Mouse (Mus musculus): ENCODE data around the gene Krcc1.
"Not testable (repeated sequence)": the region's sequence is repeated elsewhere in the genome, so short reads cannot be mapped to it uniquely, and the experiment has no call there.

Gene Krcc1

GRCm38 (mm10) chr6:71262142-71262833 is 9.2 kb upstream of the Krcc1 start:
- DNase-seq (ENCODE audit: low read depth), result no peak

DNA sequence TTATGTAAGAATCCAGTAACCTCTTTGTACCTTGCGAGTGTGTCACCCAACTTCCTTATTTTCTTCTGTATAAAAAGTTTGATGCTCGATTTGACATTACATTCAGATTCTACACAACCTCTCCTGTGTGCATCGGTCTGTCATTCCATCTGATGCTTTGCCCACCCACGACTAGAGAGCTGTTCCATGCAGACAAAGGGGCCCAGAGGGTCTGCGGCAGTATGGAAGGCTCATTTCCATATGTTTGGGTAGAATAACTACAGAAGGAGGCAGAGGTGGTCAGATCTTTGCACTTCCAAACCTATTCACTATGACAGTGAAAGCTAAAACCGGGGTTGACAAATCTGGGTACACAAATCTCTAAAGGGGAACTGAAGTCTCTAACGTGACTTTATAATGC is 3.9 kb upstream of the Krcc1 start:
- DNase-seq (ENCODE audit: low read depth), result not testable (repeated sequence)

- peak; percentile 33 for DNase-seq (ENCODE audit: low read depth)
Measured at GRCm38 (mm10) chr6:71268929-71269685, 2.4 kb upstream of the Krcc1 start.

DNA sequence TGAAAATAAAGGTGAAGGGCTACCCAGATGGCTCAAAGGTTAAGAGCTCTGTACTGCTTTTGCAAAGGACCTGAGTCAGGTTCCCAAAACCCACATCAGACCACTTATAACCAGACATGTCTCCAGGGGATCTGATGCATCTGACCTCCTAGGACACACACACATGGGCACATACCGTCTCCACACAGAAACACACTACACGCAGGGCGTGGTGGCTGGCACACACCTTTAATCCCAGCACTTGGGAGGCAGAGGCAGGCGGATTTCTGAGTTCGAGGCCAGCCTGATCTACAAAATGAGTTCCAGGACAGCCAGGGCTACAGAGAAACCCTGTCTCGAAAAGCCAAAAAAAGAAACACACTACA is 1.8 kb upstream of the Krcc1 start:
- peak; percentile 14 for DNase-seq (ENCODE audit: low read depth)

GRCm38 (mm10) chr6:71270301-71271056 is 998 bp upstream of the Krcc1 start:
- no peak for DNase-seq (ENCODE audit: low read depth)

DNA sequence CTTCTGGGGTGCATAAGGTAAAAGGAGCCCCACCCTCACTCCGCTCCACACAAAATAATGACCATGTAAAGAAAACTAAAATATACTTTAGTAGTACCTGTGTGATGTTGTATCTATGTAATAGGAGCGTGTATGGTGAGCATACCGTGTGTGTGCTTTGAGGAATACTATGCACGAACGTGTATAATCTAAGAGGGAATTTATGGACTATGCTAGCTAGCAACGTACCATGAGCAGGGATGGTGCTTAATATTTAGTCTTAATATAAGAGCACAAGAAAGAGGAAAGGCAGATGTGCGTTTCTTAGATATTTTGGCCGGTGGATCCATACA is 454 bp upstream of the Krcc1 start:
- DNase-seq (ENCODE audit: low read depth), result no peak

GRCm38 (mm10) chr6:71272316-71272741 is 852 bp downstream of the Krcc1 start:
- DNase-seq (ENCODE audit: low read depth), result peak; percentile 42

GRCm38 (mm10) chr6:71273715-71274114 is 2.2 kb downstream of the Krcc1 start:
- peak; percentile 9 for DNase-seq (ENCODE audit: low read depth)

GRCm38 (mm10) chr6:71274621-71275020 is 3.1 kb downstream of the Krcc1 start:
- DNase-seq (ENCODE audit: low read depth), result peak; percentile 9

DNA sequence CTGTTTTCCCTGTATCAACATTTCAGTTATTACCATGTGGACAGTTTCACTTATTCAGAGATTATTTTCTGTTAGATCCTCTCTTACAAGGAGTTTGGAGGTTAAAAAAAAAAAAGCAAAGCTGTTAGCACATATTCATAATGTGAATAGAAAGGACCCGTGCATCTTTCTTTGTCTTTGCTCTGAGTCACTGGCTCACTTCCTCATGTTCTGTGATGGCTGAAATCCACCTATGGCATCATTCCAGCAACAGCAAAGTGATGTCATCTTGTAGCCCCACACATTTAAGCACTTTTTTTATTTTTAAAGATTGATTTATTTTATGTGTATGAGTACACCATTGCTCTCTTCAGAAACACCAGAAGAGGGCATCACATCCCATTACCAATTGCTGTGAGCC is 7.9 kb downstream of the Krcc1 start:
- DNase-seq (ENCODE audit: low read depth), result peak; percentile 10

DNA sequence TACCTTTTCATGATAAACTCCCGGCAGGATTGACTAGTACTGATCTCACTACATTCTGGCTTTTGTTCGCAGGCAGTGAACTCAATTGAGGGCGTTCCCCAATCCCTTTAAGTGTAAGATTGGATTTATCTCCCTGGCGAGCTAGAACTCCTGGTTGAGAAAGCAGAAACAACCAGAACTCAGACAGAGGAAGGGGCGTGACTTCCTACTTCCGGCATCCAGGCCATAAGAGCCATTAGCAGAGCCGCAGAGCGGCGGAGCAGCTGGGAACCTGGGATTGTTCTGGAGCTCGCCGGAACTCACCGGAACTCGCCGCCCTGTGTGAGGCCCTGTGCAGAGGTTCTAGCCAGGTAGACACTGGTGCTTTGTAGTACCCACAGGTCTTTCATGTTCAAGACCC is 22.0 kb downstream of the Krcc1 start:
- DNase-seq (ENCODE audit: low read depth), result no peak

- DNase-seq (ENCODE audit: low read depth), result no peak
Measured at GRCm38 (mm10) chr6:71295303-71295702, 23.8 kb downstream of the Krcc1 start.

DNA sequence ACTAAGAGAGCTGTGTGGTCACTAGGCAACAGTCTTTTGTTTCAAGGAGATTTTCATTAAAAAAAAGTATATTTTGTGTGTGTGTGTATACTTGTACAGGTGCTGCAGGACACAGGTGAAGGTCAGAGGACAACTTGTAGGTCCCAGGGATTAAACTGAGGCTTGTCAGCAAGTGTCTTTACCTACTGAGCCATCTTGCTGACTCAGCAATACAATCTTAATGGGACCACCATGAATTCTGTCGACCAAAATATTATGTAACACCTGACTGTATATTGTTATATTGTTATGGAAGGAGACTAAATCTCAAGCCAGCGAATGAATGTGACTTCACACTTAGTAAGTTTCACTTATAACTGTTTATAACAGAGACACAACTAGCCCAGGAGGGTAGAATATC is 26.6 kb downstream of the Krcc1 start:
- DNase-seq (ENCODE audit: low read depth), result no peak

DNA sequence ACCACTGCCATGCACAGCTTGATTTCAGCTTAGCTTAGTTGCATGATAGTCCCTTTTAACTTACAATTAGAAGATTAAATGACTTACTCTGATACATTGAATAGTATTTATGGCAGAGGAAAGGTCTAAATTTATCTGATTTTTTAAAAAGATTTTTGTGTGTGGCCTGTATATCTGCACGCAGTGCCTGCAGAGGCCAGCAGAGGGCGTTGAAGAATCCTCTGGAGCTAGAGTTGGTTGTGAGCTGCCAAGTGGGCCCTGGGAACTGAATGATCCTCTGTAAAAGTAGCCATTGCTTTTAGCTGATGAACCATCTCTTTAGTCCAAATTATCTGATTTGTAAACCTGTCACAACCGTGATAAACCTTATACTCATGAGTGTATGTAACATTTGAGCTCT is 27.3 kb downstream of the Krcc1 start:
- DNase-seq (ENCODE audit: low read depth), result peak; percentile 77

DNA sequence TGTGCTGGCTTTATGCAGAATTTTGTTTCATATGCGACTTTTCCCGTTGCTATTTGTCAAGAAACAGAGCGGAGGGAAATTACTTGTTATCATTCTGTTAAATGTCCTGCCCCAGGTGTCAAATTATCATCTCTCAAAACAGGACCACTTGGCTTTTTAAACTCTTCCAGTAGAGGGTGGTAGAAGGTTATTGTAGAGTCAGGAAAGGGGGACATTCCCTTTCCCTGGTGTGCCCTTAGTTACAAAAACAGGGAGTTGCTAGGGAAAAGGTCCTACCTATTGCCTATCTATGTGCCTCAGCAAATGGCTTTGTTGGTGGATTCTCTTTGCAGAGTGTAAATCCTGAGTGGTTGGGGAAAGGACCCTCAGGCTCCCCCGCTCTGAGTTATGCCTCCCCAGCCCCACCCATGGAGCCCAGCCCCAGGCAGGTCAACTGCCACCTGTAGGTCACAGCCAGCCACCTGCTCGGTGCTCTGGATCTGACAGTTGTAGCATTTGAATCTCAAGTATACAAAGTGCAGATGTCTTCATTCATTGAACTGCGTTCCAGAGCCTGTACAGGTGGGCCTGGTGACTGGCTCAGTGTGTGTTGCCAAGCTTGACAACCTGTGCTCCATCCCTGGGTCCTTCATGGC is 30.7 kb downstream of the Krcc1 start:
- DNase-seq (ENCODE audit: low read depth), result no peak

DNA sequence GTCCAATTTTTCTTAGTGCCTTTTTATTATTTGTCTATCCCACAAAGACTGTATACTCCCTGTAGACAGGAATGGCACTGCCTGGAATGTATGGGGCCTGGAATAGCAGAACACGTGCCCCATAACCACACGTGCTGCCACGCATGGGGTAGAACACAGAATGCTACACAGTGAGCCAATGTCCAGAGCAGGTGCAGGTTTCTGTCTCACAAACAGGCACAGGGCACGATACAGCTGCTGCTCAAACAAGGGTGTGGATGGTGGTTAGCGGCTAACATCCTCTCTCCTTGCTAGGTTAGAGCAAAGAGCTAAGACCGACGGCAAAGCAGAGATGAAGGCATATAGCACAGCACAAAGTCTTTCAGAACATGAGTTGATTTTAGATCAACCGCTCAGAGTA is 36.0 kb downstream of the Krcc1 start:
- DNase-seq (ENCODE audit: low read depth), result peak; percentile 44

DNA sequence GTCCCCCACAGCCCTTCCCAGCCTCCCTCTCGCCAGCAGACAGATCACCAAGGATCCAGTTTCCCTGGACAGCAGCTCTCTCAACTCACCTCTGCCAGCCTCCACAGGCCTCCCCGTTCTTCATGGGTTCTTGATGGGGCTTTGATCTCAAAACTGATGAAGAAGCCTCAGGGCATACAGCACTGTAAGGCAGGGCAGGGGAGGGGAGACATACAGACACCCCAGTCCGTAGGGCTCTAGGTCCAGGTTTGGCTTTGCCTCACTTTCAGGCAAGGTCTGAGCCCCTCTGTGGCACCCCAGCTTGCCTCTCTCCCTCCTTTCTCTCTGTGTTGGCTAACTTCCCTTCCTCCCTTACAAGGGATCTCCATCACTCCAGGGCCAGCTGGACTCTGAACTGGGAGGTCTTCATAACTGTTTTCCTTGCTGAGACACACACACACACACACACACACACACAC is 50.4 kb downstream of the Krcc1 start, which contains the start of gene Smyd1:
Gene Smyd1 (minus strand): TSS at position 408 of the 458 bp plus-strand sequence.
- no peak for DNase-seq (ENCODE audit: low read depth)

GRCm38 (mm10) chr6:71322491-71322921 is 51.0 kb downstream of the Krcc1 start, which contains the start of gene Cd8b1:
TSS of gene Cd8b1 (plus strand) at chr6:71322788.
- peak; percentile 81 for DNase-seq (ENCODE audit: low read depth)

GRCm38 (mm10) chr6:71324816-71325215 is 53.3 kb downstream of the Krcc1 start:
- DNase-seq (ENCODE audit: low read depth), result no peak

DNA sequence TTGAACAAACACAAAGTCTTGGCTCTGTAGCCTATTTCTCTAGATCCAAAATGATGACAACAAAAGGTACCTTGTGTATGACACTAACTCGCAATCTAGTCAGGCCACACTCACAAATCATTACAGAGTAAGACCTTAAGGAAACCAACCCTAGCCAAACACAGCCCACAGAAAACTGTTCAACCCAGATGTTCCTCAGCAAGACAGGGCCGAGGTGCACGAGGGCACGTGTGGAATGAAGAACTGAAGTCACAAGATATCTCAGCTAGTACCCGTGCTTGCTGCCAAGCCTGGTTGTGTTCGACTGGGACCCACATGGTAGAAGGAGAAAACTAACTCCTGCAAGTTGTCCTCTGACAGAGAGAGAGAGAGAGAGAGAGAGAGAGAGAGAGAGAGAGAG is 58.4 kb downstream of the Krcc1 start:
- no peak for DNase-seq (ENCODE audit: low read depth)

GRCm38 (mm10) chr6:71330486-71330885 is 59.0 kb downstream of the Krcc1 start:
- no peak for DNase-seq (ENCODE audit: low read depth)

DNA sequence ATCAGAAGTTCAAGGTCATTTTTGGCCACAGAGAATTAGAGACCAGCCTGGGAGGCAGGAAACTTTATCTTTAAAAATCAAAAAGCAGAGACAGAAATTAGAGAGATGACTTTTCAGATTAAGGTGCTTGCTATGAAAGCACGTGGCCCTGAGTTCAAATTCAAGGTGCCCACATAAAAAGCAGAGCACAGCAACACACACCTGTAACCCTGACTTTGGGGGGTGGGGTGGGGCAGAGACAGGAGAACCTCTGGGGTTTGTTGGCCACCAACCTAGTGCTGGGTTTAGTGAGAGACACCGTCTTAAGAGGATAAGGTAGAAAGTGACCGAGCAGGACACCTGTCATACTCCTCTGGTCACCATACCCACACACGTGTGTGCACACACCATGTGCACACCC is 60.0 kb downstream of the Krcc1 start:
- DNase-seq (ENCODE audit: low read depth), result not testable (repeated sequence)
